Mouse (Mus musculus): Measurements from ENCODE around the gene Fam76b.

GRCm38 (mm10) chr9:13806854-13807253, 20.7 kb upstream of the Fam76b start:
- no peak for TF ChIP-seq ZC3H11A (IDR thresholded peaks at IDR 0.05; ENCODE audit: borderline replicate concordance, low read depth, low read length)
- TF ChIP-seq ZNF384 (IDR thresholded peaks at IDR 0.05; ENCODE audit: low read depth, low read length), result no peak
- no peak for TF ChIP-seq MAFK (IDR thresholded peaks at IDR 0.05; ENCODE audit: insufficient read depth, low read depth, low read length)
- no peak for TF ChIP-seq CHD2 (IDR thresholded peaks at IDR 0.05; ENCODE audit: low read depth, low read length)
- no peak for TF ChIP-seq HCFC1 (IDR thresholded peaks at IDR 0.05; ENCODE audit: borderline replicate concordance, insufficient read depth, low read length)

Measured in ES-E14 (cell line).